In genomic region chr16:90144541-90144940, GRCm38 (mm10) we compare ENCODE assay signal across 8 mouse cellular contexts. TPM values are rescaled to one million over a fixed set of nuclear protein-coding genes. Genes with fewer than 3 reads are reported as not detected.
A peak's percentile ranks its signal among the peaks of the same experiment; 100 is the strongest.
DNase-seq lines count a peak whose midpoint lies in the region; ATAC-seq lines count a peak whose summit lies in the region.

No protein-coding gene starts in this region.

- H3K4me3 ChIP-seq in kidney, embryonic 16.5 days (ENCODE audit: low read length) = peak overlapping the region; percentile 68
- peak overlapping the region; percentile 77 for H3K4me3 ChIP-seq in hindbrain, embryonic 16.5 days (ENCODE audit: low read length)
- H3K4me3 ChIP-seq in midbrain, embryonic 14.5 days (replicated peaks; ENCODE audit: low read depth, low read length) = peak overlapping the region; percentile 68

- no peak for ATAC-seq in kidney, embryonic 16.5 days (ENCODE audit: low FRiP score, low TSS enrichment)
- ATAC-seq in hindbrain, embryonic 16.5 days = no peak
- no peak for ATAC-seq in midbrain, embryonic 14.5 days (ENCODE audit: low FRiP score, low TSS enrichment)

- peak overlapping the region; percentile 82 for H3K4me2 ChIP-seq in kidney, embryonic 16.5 days (replicated peaks; ENCODE audit: low read depth, low read length)
- peak overlapping the region; percentile 90 for H3K4me2 ChIP-seq in hindbrain, embryonic 16.5 days (ENCODE audit: low read length)
- peak overlapping the region; percentile 83 for H3K4me2 ChIP-seq in midbrain, embryonic 14.5 days (ENCODE audit: low read length)

- peaks cover 26% of the 10 kb centered on the region for H3K4me1 ChIP-seq in kidney, embryonic 16.5 days (ENCODE audit: insufficient read depth, low read length)
- peaks cover 15% of the 10 kb centered on the region for H3K4me1 ChIP-seq in hindbrain, embryonic 16.5 days (ENCODE audit: control insufficient read depth, insufficient read depth, low read depth, low read length)
- H3K4me1 ChIP-seq in midbrain, embryonic 14.5 days (ENCODE audit: control insufficient read depth, insufficient read depth, low read length) = peaks cover 15% of the 10 kb centered on the region; the same call in 1 of the 2 replicates

- 8% methylated on average over 13 of the region's 13 CpGs for WGBS in kidney, embryonic 16.5 days
- 9% methylated on average over 13 of the region's 13 CpGs for WGBS in hindbrain, embryonic 16.5 days
- 5% methylated on average over 13 of the region's 13 CpGs for WGBS in midbrain, embryonic 14.5 days

- no peaks in the 10 kb centered on the region for H3K36me3 ChIP-seq in kidney, embryonic 16.5 days (ENCODE audit: insufficient read depth, low read length)
- no peaks in the 10 kb centered on the region for H3K36me3 ChIP-seq in hindbrain, embryonic 16.5 days (ENCODE audit: control insufficient read depth, insufficient read depth, low read length)
- H3K36me3 ChIP-seq in midbrain, embryonic 14.5 days (ENCODE audit: control insufficient read depth, insufficient read depth, low read length) = no peaks in the 10 kb centered on the region

- H3K27me3 ChIP-seq in kidney, embryonic 16.5 days (ENCODE audit: insufficient read depth, low read length) = no peaks in the 10 kb centered on the region
- no peaks in the 10 kb centered on the region for H3K27me3 ChIP-seq in hindbrain, embryonic 16.5 days (replicated peaks; ENCODE audit: control insufficient read depth, insufficient read depth, low read length)
- no peaks in the 10 kb centered on the region for H3K27me3 ChIP-seq in midbrain, embryonic 14.5 days (ENCODE audit: control insufficient read depth, insufficient read depth, low read length)

- no peaks in the 10 kb centered on the region for H3K9me3 ChIP-seq in kidney, embryonic 16.5 days (ENCODE audit: low read length)
- no peaks in the 10 kb centered on the region for H3K9me3 ChIP-seq in hindbrain, embryonic 16.5 days (ENCODE audit: control insufficient read depth, low read length)
- H3K9me3 ChIP-seq in midbrain, embryonic 14.5 days (ENCODE audit: control insufficient read depth, low read length) = no peaks in the 10 kb centered on the region

- no peak for DNase-seq in kidney, adult 9 months
- DNase-seq in c-Kit-positive CD71-positive TER-119-negative erythroid progenitor cells, embryonic 14.5 days (ENCODE audit: low read depth) = peak; percentile 27
- DNase-seq in midbrain, embryonic 14.5 days = no peak
- DNase-seq in adrenal gland, postnatal 25 days = no peak
- no peak for DNase-seq in adrenal gland, adult (ENCODE audit: inconsistent age in 2 of 2, low spot score in 1 of 2)
- DNase-seq in heart, postnatal 4 days = no peak

- peak overlapping the region; percentile 72 for H3K9ac ChIP-seq in kidney, embryonic 16.5 days (replicated peaks; ENCODE audit: low read length)
- peak overlapping the region; percentile 86 for H3K9ac ChIP-seq in hindbrain, embryonic 16.5 days (ENCODE audit: low read depth, low read length)
- H3K9ac ChIP-seq in midbrain, embryonic 14.5 days (replicated peaks; ENCODE audit: low read length) = peak overlapping the region; percentile 81

- peak overlapping the region; percentile 56 for H3K27ac ChIP-seq in kidney, embryonic 16.5 days (ENCODE audit: low read length)
- H3K27ac ChIP-seq in hindbrain, embryonic 16.5 days (ENCODE audit: low read depth, low read length) = peak overlapping the region; percentile 60
- no peak overlapping the region for H3K27ac ChIP-seq in midbrain, embryonic 14.5 days (replicated peaks; ENCODE audit: low read depth, low read length)

RNA-seq across cellular contexts. Expression of gene Tiam1, which starts 1.0 kb away (rescaled TPM):
- 11.5 and 16.1 TPM in 2 replicates for polyA plus RNA-seq in kidney, embryonic 16.5 days (2015; fragmentation: Nextera tagmentation; extraction: Ambion mirVana)
- polyA plus RNA-seq in hindbrain, embryonic 16.5 days (2015; fragmentation: Nextera tagmentation; extraction: Ambion mirVana) = 16.6 and 21.1 TPM in 2 replicates
- 34.6 and 40.0 TPM in 2 replicates for polyA plus RNA-seq in midbrain, embryonic 14.5 days (2014; fragmentation: Nextera tagmentation; extraction: Ambion mirVana)
- 80.4 and 89.0 TPM in 2 replicates for total RNA-seq in adrenal gland, postnatal 25 days (2021)
- 10 to 100 TPM; 14.7 to 18.2 TPM for total RNA-seq in heart, postnatal 4 days (2021)
